8 mouse cellular contexts compared by ENCODE assay signal in the genomic region with DNA sequence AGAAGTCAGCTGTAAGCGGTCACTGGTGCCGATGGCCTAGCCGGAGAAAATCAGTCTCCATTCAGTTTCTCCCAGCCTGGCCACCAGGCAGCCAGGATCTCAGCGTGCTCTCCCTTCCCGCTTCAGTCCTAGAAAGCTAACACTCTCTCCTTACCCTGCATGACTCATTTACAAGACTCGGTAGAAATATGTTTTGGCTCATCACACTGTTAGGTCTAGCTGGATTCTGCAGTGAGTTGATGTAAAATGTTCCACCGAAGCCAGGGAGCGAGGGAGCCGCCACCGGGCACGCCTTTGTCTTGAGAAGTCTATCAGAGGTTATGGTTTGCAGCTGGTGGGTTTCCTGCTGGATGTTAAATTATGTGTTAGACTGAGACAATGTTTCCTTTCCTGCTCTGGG.
DNase-seq lines count a peak whose midpoint lies in the region; ATAC-seq lines count a peak whose summit lies in the region.

No protein-coding gene starts in this region.

- intact Hi-C loops in left cerebral cortex, postnatal 4 days (cut with DNase I): no loop called here
- intact Hi-C loops in gastrocnemius, postnatal 14 days (cut with DNase I; ENCODE audit: low total_unique reads): no loop called here

- 34% methylated on average over 11 of the region's 11 CpGs for WGBS in intestine, embryonic 16.5 days
- 85% methylated on average over 11 of the region's 11 CpGs for WGBS in hindbrain, embryonic 14.5 days

- no peaks in the 10 kb centered on the region for H3K9me3 ChIP-seq in intestine, embryonic 16.5 days (ENCODE audit: control insufficient read depth, low read length)
- no peaks in the 10 kb centered on the region for H3K9me3 ChIP-seq in hindbrain, embryonic 14.5 days (ENCODE audit: control insufficient read depth, low read length)

- H3K4me2 ChIP-seq in intestine, embryonic 16.5 days (ENCODE audit: low read depth, low read length): no peak overlapping the region
- H3K4me2 ChIP-seq in hindbrain, embryonic 14.5 days (replicated peaks): no peak overlapping the region

- no peaks in the 10 kb centered on the region for H3K27me3 ChIP-seq in intestine, embryonic 16.5 days (replicated peaks; ENCODE audit: control insufficient read depth, insufficient read depth, low read length)
- H3K27me3 ChIP-seq in hindbrain, embryonic 14.5 days (ENCODE audit: control insufficient read depth, insufficient read depth, low read length): no peaks in the 10 kb centered on the region

- peak; percentile 18 to 32 for DNase-seq in left cerebral cortex, adult 18-20 months (ENCODE audit: low spot score in 2 of 2)
- DNase-seq in left cerebral cortex, postnatal 4 days: no peak
- peak; percentile 60 for DNase-seq in gastrocnemius, postnatal 14 days
- peak; percentile 87 for DNase-seq in lung, postnatal 10 days
- no peak for DNase-seq in layer of hippocampus, postnatal 36 days
- no peak for DNase-seq in hindbrain, embryonic 14.5 days (ENCODE audit: low spot score)

- H3K4me3 ChIP-seq in intestine, embryonic 16.5 days (ENCODE audit: low read length): no peak overlapping the region
- H3K4me3 ChIP-seq in hindbrain, embryonic 14.5 days (replicated peaks; ENCODE audit: low read length): no peak overlapping the region

- ATAC-seq in intestine, embryonic 16.5 days: peak; percentile 78
- no peak for ATAC-seq in megakaryocyte progenitor cell, adult 5-6 weeks (replicated peaks; ENCODE audit: poor library complexity)
- no peak for ATAC-seq in hindbrain, embryonic 14.5 days (ENCODE audit: low FRiP score)

- peaks cover 19% of the 10 kb centered on the region for H3K4me1 ChIP-seq in intestine, embryonic 16.5 days (ENCODE audit: control insufficient read depth, insufficient read depth, low read length)
- H3K4me1 ChIP-seq in hindbrain, embryonic 14.5 days (replicated peaks; ENCODE audit: control insufficient read depth, insufficient read depth, low read length): peaks cover 12% of the 10 kb centered on the region

- H3K36me3 ChIP-seq in intestine, embryonic 16.5 days (ENCODE audit: control insufficient read depth, insufficient read depth, low read length): 0 out of 2 replicates have a peak, but pooled peaks cover 3% of the 10 kb centered on the region
- H3K36me3 ChIP-seq in hindbrain, embryonic 14.5 days (replicated peaks; ENCODE audit: control insufficient read depth, insufficient read depth): peaks cover 6% of the 10 kb centered on the region; the same call in 1 of the 2 replicates

- no peak overlapping the region; the same call in 1 of the 2 replicates for H3K9ac ChIP-seq in intestine, embryonic 16.5 days (ENCODE audit: low read depth, low read length)
- H3K9ac ChIP-seq in hindbrain, embryonic 14.5 days: no peak overlapping the region

- H3K27ac ChIP-seq in intestine, embryonic 16.5 days (ENCODE audit: low read length): peak overlapping the region; percentile 71
- H3K27ac ChIP-seq in hindbrain, embryonic 14.5 days: no peak overlapping the region

Comparison
In these comparisons a context has a peak if more than half of its experiments do, and no peak if none do; other contexts are left out.
1. DNase-seq: peak in left cerebral cortex, adult 18-20 months (2 of 2), gastrocnemius, postnatal 14 days (single experiment) and lung, postnatal 10 days (single experiment); none in left cerebral cortex, postnatal 4 days (single experiment), layer of hippocampus, postnatal 36 days (0 of 2) and hindbrain, embryonic 14.5 days (single experiment).